Mouse (Mus musculus) retina, adult 2 months (tissue): ENCODE results near the gene Dnah2.
A peak's percentile ranks its signal among the peaks of the same experiment; 100 is the strongest.
"Not testable (repeated sequence)": the region's sequence is repeated elsewhere in the genome, so short reads cannot be mapped to it uniquely, and the experiment has no call there.

Experiments
- DNase-seq: peaks from one replicate; pipeline ENCODE4 v3.0.0-alpha.2; 2012; ENCODE audit warnings: low read depth, low spot score

Gene Dnah2

GRCm38 (mm10) chr11:69406867-69407723 lies 141.8 kb downstream of the Dnah2 start:
- DNase-seq, result no peak

DNA sequence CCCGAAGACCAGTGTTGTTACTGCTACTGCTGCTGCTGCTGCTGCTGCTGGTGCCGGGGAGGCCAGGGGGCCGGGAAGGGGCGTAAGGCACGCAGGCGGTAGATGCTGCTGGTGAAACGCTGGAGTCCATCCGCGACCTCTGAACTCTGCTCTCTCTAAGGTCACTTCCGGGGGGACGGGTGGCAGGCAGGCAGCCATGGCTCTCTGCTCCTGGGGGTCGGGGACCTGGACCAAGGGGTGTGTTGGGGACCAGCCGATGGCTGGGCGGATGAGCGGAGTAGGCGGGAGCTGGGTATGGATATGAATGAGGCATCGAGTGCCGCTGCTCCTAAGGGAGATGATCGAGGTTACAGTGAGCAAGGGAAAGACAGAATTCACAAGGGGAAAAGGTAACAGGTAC lies 142.6 kb downstream of the Dnah2 start:
- DNase-seq, result no peak

DNA sequence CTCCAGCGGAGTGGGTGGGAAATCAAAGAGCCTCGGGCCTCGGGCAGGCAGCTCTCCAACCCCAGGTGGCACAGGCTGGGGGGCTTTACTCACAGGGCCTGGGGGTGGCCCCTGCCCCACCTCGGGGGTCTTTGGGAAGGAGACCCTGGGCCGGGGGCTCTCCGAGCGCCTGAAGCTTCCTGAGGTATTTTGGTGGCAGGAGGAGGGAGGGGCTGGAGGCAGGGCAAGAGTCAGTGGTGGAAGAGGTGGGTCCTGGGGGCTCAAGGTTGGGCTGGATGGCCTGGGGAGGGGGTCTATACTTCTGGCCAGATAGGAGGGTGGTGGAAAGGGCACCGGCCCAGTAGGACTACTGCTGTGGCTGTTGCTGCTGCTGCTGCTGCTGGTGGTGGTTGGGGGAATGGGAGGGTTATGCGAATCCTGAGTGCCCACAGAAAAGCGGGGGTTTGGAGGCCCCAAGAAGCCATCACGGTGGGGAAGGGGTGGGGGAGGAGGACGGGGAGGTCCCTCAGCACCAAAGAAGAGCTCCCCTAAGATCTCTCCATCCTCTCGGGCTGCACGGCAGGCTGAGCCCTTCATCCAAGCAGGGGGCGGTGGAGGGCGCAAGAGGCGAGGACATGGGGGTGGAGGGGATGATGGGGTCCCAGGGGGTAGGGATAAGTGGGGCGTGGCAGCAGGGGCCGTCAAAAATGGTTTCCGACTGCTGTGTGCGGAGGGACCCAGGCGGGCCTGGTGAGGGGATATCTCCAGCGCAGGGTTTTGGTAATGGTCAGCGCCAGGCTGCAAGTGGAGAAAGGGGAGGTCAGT lies 143.3 kb downstream of the Dnah2 start:
- DNase-seq, result no peak

DNA sequence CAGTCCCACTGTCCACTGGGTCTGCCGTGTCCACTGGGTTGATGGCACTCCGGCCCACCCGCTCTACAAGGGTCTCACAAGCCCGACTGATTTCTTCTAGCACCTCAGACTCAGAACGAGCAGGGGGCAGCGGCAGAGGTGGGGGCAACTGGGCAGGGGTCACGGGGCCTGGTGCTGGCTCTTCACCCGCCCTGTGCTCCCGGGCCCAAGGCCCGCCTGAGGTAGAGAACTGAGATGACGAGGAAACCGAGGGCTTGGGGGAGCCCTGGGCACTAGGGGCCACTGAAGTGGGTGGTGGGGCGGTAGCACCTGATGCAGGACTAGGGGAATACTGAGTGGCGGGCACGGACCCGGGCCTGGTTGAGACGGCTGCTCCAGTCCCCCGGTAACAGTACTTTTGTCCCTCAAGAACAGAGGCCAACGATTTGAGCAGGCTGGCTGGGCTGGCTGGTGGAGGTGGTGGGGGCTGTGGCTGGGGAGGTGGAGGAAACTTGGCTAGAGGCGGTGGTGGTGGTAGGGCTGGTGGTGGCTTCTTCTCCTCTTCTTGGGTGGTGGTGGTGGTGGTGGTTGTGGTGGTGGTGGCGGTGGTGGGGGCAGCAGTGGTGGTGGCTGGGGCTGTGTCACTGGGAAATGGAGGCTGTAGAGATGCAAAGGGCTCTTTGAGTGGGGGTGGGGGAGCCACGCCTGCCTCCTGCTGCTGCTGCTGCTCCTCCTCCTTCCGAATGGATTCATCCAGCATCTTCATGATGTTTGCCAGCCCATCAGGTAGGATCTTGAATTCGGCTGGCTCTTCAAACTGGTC lies 144.1 kb downstream of the Dnah2 start:
- DNase-seq, result no peak

- DNase-seq, result no peak
Observed at GRCm38 (mm10) chr11:69403691-69404594, 145.0 kb downstream of the Dnah2 start.

GRCm38 (mm10) chr11:69401987-69402386 lies 146.9 kb downstream of the Dnah2 start:
- DNase-seq, result no peak

- peak; percentile 92 for DNase-seq
Observed at GRCm38 (mm10) chr11:69401210-69401637, 147.7 kb downstream of the Dnah2 start.

- DNase-seq, result no peak
Observed at GRCm38 (mm10) chr11:69400083-69400850, 148.6 kb downstream of the Dnah2 start.

DNA sequence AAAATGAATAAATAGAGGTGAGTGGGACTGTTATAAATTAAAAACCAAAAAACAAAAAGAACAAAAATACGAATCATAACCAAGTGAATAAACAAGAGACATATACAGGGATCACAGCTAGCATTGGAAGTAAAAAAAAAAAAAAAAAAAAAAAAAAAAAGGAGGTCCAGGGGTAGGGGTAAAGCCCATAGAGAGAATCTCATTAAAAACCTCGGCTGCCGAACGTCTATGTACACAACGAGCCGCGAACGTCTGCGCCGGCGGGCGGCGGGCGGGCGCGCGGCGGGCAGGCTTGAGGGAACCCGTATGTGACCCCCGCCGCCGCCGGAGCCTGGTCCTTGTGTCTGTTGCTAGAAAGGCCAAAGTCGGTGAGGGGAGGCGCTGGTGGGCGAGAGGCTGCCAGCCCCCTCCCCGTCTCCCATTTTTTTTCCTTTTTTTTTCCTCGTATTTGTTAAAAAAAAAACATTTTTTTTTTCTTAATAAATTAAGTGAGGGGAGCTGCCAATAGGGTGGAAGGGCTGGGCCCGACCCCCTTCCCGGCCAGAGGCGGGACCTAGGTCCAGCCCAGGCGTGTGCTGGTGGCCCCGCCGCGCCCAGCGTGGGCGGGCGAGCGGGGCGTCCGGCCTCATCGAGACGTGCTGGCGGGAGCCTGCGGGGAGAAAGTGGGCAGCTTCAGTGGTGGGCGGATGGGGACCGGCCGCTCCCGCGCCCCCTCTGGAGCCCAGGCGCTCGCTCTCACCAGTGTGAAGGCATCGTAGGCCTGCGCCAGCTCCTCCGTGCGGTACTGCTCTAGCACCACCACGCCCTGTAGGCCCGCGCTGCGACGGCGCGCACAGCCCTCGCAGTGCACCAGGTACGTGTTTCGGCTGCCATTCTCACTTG lies 149.5 kb downstream of the Dnah2 start:
- DNase-seq, result no peak

- DNase-seq, result no peak
Observed at GRCm38 (mm10) chr11:69398486-69399200, 150.3 kb downstream of the Dnah2 start.

- DNase-seq, result no peak
Observed at GRCm38 (mm10) chr11:69398059-69398458, 150.9 kb downstream of the Dnah2 start, which contains the start of gene Tmem88. Tmem88 (minus strand) TSS chr11:69398234.

DNA sequence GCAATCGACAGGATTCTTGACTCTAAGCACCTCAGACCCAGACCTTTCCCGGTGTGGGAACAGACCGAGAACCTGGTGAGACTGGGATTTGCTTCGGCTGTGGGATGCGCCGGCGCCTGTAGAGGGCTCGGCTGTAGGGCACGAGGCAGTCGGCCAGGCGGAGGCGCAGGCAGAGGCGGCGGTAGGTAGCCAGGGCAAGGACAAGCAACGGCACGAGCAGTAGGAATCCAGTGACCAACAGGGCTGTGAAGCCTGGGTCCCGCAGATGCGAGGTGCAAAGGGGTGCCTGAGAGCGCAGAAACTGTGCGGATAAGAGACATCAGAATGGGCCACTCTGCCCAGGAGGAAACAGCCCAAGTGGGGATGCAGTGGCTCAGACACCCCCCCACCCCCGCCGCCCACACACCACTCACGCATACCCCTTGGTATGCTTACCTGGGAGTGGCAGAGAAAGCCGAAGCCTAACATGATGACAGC lies 151.3 kb downstream of the Dnah2 start:
- DNase-seq, result no peak

DNA sequence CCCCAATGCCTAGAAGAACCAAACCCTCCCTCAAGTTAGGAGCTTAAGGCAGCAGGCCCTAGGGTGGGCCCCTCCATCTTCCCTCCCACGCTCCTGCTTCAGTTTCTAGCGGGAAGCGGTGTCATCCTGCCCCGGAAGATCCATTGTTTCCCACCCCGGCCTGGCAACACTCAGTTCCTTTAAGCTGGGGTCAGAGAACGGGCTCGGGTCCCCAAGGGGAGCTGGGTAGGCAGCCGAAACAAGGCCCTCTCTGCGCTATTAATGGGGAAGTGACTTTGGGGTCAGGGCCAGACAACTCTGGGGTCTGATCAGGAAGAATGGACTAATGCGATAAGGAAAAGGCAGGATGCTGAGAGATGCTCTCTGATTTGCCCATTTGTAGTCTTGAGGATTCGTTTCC lies 152.1 kb downstream of the Dnah2 start:
- no peak for DNase-seq

DNA sequence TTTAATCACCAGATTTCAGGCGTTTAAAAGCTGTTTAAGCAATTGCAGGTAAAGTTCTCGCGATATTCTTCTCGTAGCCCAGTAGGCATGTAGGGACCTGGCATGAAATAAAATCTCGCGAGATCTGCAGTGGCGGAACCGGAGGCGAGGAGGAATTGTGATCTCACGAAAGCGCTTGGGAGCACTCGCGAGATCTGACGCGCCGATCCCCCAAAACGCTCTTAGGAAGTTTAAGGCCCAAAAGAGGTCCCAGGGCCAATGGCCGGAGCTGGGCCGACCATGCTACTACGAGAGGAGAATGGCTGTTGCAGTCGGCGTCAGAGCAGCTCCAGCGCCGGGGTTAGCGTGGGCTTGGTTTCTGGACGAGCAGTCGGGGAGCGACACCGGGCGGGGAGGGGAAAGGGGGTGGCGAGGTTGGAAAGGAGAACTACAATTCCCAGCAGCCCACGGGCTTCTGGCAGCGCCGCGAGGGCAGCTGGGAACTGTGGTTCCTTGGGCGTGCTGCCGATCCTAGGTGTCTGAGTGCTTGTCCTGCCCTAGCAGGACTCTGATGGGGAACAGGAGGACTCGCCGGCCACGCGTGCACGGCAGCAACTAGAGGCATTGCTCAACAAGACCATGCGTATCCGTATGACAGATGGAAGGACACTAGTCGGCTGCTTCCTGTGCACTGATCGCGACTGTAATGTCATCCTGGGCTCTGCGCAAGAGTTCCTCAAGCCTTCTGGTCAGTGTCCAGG lies 153.1 kb downstream of the Dnah2 start:
- peak; percentile 99 for DNase-seq

DNA sequence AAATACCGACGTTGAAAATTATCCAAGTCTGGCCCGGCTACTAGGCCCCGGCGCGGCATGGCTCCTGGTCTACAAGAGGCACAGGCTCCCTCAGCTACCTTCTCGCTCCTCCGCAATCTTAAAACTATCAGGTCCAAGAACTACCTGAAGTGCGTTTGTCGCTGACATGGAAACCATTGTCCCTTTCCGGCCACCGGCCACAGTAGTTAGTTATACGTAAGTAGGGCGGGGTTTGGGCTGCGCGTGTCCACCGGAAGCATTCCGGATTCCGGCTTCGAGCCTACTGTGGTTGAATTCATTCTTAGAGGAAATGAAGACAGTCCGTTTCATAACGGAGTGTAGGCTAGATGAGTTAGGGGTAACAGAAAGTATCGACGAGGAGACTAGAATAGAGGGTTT lies 153.7 kb downstream of the Dnah2 start, which contains the start of the genes Naa38 and Cyb5d1:
Gene Naa38, plus strand, starts transcription at position 253 of the 399 bp plus-strand sequence.
Gene Cyb5d1, minus strand, starts transcription at position 397 of the 399 bp plus-strand sequence.
- DNase-seq, result peak; percentile 87

GRCm38 (mm10) chr11:69394591-69395167 lies 154.2 kb downstream of the Dnah2 start:
- not testable (repeated sequence) for DNase-seq
